Mouse (Mus musculus) heart, postnatal 14 days (tissue): ENCODE results near the gene Atg4b. TPM values are rescaled to one million over a fixed set of nuclear protein-coding genes. Genes with fewer than 3 reads are reported as not detected.

Experiments used
- DNase-seq, 2 experiments: peaks; one replicate each; pipeline ENCODE4 v3.0.0; 2021 to 2022
- intact Hi-C: fragments of 180-260 bp; cut with DNase I; formaldehyde crosslinking; loops from one replicate; pipeline ENCODE4 v1.15.1; 2025
- long read RNA-seq, 2 experiments: library from polyadenylated mRNA; stranded (forward); transcript quantifications; one replicate each; pipeline ENCODE4 v2.0.0; 2021
- total RNA-seq, 2 experiments: library from RNA; stranded (reverse); gene quantifications; 2 replicates each; pipeline ENCODE4 v1.2.3; 2021

Atg4b gene
- 10 to 100 TPM; 40.9 to 41.8 TPM for total RNA-seq
- long read RNA-seq, experiment 1, full-length matches to known transcripts = 23 of 28 reads
- long read RNA-seq, experiment 1, partial matches to known transcripts = 3 of 28 reads
- long read RNA-seq, experiment 1, other reads (novel, unspliced or antisense) = 2 of 28 reads
- long read RNA-seq, experiment 2, full-length matches to known transcripts = 25 of 33 reads
- long read RNA-seq, experiment 2, partial matches to known transcripts = 3 of 33 reads
- long read RNA-seq, experiment 2, other reads (novel, unspliced or antisense) = 5 of 33 reads

- no peak for DNase-seq
- intact Hi-C loops = loop anchor here (5.0 kb wide), 1 partner anchor 51 kb away; the partner anchor contains the start of genes Dtymk and Ing5
Observed at GRCm38 (mm10) chr1:93751290-93751689, at the start of gene Atg4b. TSS of gene Atg4b (plus strand) at chr1:93751500.

DNA sequence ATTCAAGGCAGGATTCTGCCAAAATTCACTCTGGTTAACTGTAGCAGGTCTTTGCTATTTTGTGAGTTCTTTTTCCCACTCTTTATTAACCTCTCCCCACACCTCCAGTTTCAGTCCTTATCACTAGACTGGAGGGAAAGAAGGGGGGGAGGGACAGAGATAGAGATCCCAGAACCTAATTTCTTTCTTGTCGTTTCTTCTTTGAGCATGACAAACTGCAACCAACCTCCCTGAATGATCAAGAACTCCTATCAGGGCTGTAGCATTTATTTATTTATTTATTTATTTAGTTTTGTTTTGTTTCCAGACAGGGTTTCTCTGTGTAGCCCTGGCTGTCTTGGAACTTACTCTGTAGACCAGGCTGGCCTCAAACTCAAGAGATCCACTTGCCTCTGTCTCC lies 49.2 kb upstream of the Atg4b start:
- intact Hi-C loops = no loop called here
- DNase-seq = no peak

DNA sequence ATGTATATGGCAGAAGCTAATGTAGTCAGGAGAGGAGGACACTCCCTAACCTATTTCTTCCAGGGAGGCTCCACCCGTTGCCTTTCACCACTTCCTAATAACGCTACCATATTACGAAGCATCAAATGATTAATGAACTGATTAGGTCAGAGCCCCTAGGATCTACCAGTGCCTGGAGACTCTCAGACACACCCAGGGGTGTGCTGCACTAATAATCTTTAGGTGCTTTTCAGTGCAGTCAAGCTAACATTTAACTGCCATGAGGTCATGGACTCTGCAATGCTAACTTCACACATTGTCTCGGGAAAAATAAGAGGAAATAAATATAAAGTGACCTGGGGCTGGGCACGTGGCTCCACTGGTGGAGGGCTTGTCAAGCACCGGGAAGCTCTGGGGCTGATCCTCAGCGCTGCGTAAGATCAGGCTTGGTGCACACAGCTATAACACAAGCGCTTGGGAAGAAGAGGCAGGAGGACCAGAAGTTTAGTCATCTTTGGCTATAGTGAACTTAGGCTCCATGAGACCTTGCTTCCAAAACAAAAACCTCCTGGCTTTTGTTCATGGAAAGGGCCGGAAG lies 47.7 kb upstream of the Atg4b start:
- intact Hi-C loops = no loop called here
- no peak for DNase-seq

GRCm38 (mm10) chr1:93704341-93704740 lies 47.0 kb upstream of the Atg4b start:
- DNase-seq = no peak
- intact Hi-C loops = no loop called here

GRCm38 (mm10) chr1:93705389-93705788 lies 45.9 kb upstream of the Atg4b start:
- intact Hi-C loops = no loop called here
- DNase-seq = no peak

- DNase-seq = no peak
- intact Hi-C loops = no loop called here
Observed at GRCm38 (mm10) chr1:93716166-93716565, 35.1 kb upstream of the Atg4b start.

GRCm38 (mm10) chr1:93721557-93721956 lies 29.7 kb upstream of the Atg4b start:
- intact Hi-C loops = no loop called here

DNA sequence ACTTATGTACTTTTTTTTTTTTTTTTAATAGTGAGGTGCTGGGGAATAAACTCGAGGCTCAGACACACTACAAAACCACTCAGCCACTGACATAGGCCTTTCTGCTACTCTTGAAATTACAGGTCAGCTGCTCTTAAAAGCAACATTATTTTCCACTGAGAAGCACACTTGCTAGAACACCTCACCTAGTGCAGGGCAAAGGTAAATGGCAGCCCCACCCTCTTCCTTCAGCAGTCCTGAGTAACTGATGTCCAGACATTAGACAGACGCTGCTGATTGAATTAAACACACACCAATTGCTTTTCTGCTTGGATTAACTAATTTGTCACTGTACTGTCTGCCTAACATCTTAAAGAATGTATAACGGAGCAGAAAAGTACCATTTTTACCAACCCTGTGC lies 26.7 kb upstream of the Atg4b start:
- no peak for DNase-seq
- intact Hi-C loops = loop anchor here (5.0 kb wide), 1 partner anchor 212 kb away; the partner anchor contains the start of gene Farp2

More at GRCm38 (mm10) chr1:93721557-93721956, 29.7 kb upstream of the Atg4b start:
- no peak for DNase-seq

DNA sequence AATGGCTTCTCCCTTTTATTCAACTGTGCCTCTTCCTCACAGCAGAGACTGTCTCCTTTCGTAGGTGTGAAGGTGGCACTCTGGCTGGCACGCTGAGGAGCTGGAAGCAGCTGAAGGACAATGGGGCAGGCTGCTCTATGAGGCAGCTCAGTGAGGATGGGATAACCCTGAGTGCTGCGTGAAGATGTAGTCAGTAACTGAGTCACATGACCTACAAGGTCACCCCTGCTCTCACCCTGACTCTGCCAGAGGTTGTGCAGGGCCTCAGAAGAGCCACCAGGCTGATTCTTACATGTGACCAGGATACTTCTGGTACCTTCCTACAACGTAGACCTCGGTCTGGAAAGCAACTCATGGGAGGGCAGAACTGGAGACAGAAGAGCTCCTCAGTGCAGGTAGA lies 25.6 kb upstream of the Atg4b start:
- no peak for DNase-seq
- intact Hi-C loops = loop anchor here (1.0 to 5.0 kb wide), 2 partner anchors 57 to 213 kb away; partner anchors contain the start of gene Farp2

DNA sequence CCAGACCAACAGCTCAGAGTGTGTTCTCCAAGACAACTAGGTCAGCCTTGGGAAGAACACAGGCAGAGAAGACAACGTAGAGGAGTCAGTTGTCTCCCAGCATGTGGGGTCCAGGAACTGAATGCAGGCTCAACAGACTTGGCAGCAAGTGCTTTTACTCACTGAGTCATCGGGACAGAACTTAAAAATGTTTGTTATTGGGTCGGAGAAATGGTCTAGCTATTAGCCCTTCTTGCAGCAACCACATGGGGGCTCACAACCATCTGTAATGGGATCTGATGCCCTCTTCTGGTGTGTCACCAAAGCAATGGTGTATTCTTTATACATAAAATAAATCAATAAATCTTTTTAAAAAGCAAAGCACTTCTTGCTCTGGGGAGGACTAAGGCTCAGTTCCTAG lies 25.2 kb upstream of the Atg4b start:
- DNase-seq = no peak
- intact Hi-C loops = loop anchor here (1.0 to 5.0 kb wide), 2 partner anchors 58 to 214 kb away; partner anchors contain the start of gene Farp2

- intact Hi-C loops = loop anchor here (1.0 to 5.0 kb wide), 2 partner anchors 59 to 215 kb away; partner anchors contain the start of gene Farp2
Observed at GRCm38 (mm10) chr1:93726974-93727373, 24.3 kb upstream of the Atg4b start.

GRCm38 (mm10) chr1:93731103-93731502 lies 20.2 kb upstream of the Atg4b start:
- intact Hi-C loops = no loop called here
- DNase-seq = no peak

More at GRCm38 (mm10) chr1:93726974-93727373, 24.3 kb upstream of the Atg4b start:
- peak; percentile 66 to 81 for DNase-seq

DNA sequence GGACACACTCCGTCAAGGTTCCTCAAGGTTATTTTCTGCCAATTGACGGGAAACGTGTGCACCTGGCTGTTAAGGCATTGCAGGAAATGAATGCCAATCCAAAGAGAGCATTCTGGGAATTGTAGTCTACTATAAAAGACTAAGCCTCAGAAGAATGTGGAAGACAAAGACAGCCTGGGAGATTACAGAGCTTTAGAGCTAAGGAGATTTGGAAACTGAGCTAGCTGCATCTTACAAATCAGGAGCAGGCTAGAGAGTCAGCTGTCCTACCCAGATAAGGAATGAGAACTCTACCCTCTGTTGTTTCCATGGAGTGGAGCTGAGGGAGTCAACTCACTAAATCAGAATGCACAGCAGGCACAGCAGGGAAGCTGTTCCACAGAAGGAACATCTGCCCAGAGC lies 19.4 kb upstream of the Atg4b start:
- DNase-seq = no peak

GRCm38 (mm10) chr1:93735859-93736258 lies 15.4 kb upstream of the Atg4b start:
- intact Hi-C loops = no loop called here
- DNase-seq = no peak

More for the DNA sequence above, 19.4 kb upstream of the Atg4b start:
- intact Hi-C loops = no loop called here

GRCm38 (mm10) chr1:93737711-93738110 lies 13.6 kb upstream of the Atg4b start:
- intact Hi-C loops = no loop called here
- no peak for DNase-seq

DNA sequence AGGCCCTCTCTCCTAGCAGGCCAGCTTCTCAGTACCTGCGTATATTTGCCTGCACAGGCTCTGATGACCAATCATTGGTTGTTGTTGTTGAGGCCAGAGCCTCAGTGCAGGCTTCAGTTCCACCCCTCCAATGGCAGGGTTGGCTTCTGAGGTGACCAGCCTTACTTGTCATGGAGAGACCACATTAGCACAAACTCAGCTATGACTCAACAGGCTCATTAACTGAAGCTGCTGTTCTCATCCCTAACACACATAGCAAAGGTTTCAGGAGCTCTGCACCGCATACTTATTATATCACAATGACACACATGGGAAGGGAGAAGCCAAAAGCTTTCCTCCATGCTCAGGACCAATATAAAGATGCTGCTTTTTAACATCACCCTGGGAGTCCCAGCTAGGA lies 10.6 kb upstream of the Atg4b start:
- intact Hi-C loops = no loop called here
- DNase-seq = no peak

DNA sequence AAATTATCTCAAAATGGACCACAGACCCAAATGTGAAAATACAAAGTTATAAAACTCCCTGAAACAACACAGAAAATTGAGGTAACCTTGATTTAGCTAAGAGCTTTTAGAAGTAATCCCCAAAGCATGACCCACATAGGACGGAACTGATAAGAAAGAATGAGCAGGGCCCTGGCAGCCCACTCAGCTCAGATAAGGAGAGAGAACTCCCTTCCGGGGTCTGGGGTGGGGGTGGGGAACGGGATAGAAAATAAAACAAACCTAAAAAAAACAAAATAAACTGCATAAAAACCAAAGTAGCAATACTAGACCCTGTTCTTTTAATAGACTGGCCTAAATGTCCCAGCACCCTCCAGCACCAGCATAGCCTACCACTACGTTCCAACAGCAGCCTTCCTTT lies 9.3 kb upstream of the Atg4b start:
- no peak for DNase-seq
- intact Hi-C loops = no loop called here

DNA sequence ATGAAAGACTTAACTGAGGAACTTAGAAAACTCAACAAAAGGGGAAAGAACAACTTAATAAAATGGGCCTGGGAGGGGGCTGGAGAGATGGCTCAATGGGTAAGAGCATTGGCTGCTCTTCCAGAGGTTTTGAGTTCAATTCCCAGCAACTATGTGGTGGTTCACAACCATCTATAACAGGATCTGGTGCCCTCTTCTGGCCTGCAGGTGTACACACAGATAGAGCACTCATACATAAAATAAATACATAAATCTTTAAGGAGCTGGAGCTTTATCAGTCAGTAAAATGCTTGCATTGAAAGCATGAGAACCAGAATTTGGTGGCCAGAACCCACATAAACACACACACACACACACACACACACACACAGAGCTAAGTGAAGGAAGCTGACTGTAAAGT lies 8.4 kb upstream of the Atg4b start:
- intact Hi-C loops = no loop called here
- no peak for DNase-seq

GRCm38 (mm10) chr1:93746179-93746578 lies 5.1 kb upstream of the Atg4b start:
- intact Hi-C loops = no loop called here
- no peak for DNase-seq

DNA sequence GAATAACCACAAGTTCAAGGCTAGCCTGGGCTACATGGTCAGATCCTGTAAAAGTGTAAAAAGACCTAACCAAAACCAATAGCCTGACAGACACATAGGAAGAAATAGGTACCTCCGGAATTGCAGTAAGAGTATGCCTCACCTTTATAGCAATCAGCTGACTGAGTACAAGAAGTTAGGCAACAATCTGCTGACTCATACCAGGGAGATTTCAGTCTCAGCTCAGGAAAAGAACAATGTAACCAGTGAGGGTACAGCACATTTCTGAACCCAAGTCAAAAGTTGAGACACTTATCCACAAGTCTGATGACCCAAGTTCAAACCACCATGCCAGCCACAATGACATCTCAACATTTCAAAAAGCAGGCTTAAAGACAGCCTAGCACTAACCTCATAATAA lies 2.8 kb upstream of the Atg4b start:
- intact Hi-C loops = no loop called here
- DNase-seq = no peak

GRCm38 (mm10) chr1:93753911-93754572 lies 2.7 kb downstream of the Atg4b start:
- intact Hi-C loops = loop anchor here (5.0 kb wide), 1 partner anchor 48 kb away; the partner anchor contains the start of genes Dtymk and Ing5

More at GRCm38 (mm10) chr1:93753911-93754572, 2.7 kb downstream of the Atg4b start:
- DNase-seq = no peak
